Mouse (Mus musculus) ES-E14 (cell line): Measurements from ENCODE around the gene Ltc4s. TPM values are rescaled to one million over a fixed set of nuclear protein-coding genes. Genes with fewer than 3 reads are reported as not detected.
A peak's percentile ranks its signal among the peaks of the same experiment; 100 is the strongest.

Experiments
- DNase-seq: peaks from one replicate; pipeline ENCODE4 v3.0.0-alpha.2; 2013; ENCODE audit warnings: low read depth, low spot score
- H3K27ac ChIP-seq: 2 replicates; pipeline ENCODE4 v1.5.1; 2012; ENCODE audit warnings: low read depth, mild to moderate bottlenecking, low read length, moderate library complexity, mixed read lengths; ENCODE audit not compliant: poor library complexity, insufficient read depth, severe bottlenecking
- H3K36me3 ChIP-seq: 2 replicates; pipeline ENCODE4 v1.6.1; 2012; ENCODE audit warnings: mild to moderate bottlenecking, low read length, moderate library complexity, mixed read lengths; ENCODE audit not compliant: control insufficient read depth, poor library complexity, insufficient read depth, severe bottlenecking
- H3K4me1 ChIP-seq, 2 experiments: fragments of 150-350 bp in 1 of 2; sonication (generic) in 1 of 2; 2 replicates each; pipeline ENCODE4 v1.6.1; 2012; ENCODE audit warnings: low read length in 2 of 2, mild to moderate bottlenecking in 1 of 2, mixed read lengths in 1 of 2; ENCODE audit not compliant: control insufficient read depth in 2 of 2, insufficient read depth in 2 of 2, poor library complexity in 1 of 2
- H3K4me3 ChIP-seq, 2 experiments: fragments of 150-350 bp in 1 of 2; sonication (generic) in 1 of 2; 2 replicates each; pipeline ENCODE4 v1.5.1; 2012; ENCODE audit warnings: low read length in 2 of 2, low read depth in 1 of 2, mild to moderate bottlenecking in 1 of 2, mixed read lengths in 1 of 2; ENCODE audit not compliant: insufficient read depth in 1 of 2, poor library complexity in 1 of 2, severe bottlenecking in 1 of 2
- H3K9ac ChIP-seq: 2 replicates; pipeline ENCODE4 v1.6.1; 2012; ENCODE audit warnings: low read depth, mild to moderate bottlenecking, low read length, mixed read lengths; ENCODE audit not compliant: poor library complexity, insufficient read depth, severe bottlenecking
- H3K9me3 ChIP-seq: fragments of 150-350 bp; sonication (generic); 2 replicates; pipeline ENCODE4 v1.6.1; 2012; ENCODE audit warnings: low read depth, mild to moderate bottlenecking, low read length; ENCODE audit not compliant: control insufficient read depth, insufficient read depth
- CHD2 ChIP-seq: IDR thresholded peaks from 2 replicates; pipeline ENCODE4 v1.6.1; 2014; ENCODE audit warnings: mild to moderate bottlenecking, low read depth, low read length, inconsistent platforms
- HCFC1 ChIP-seq: IDR thresholded peaks from 2 replicates; pipeline ENCODE4 v1.6.1; 2012; ENCODE audit warnings: low read length, inconsistent platforms, borderline replicate concordance; ENCODE audit not compliant: insufficient read depth
- MAFK ChIP-seq: IDR thresholded peaks from 2 replicates; pipeline ENCODE4 v1.6.1; 2014; ENCODE audit warnings: mild to moderate bottlenecking, low read depth, low read length, inconsistent platforms; ENCODE audit not compliant: insufficient read depth
- ZC3H11A ChIP-seq: IDR thresholded peaks from 2 replicates; pipeline ENCODE4 v1.6.1; 2012; ENCODE audit warnings: low read depth, mild to moderate bottlenecking, inconsistent platforms, low read length, borderline replicate concordance
- ZNF384 ChIP-seq: IDR thresholded peaks from 2 replicates; pipeline ENCODE4 v1.6.1; 2012; ENCODE audit warnings: low read depth, low read length, inconsistent platforms
- in situ Hi-C, 2 experiments: fragments of 600-800 bp; cut with MboI; formaldehyde crosslinking; loops; one replicate each; pipeline ENCODE4 v1.15.1; 2025; ENCODE audit warnings: low sequenced_read_pairs in 2 of 2, inconsistent platforms in 1 of 2; ENCODE audit not compliant: unreplicated experiment in 2 of 2
- total RNA-seq: library from RNA; depleted of rRNA; stranded (reverse); fragments of 300-350 nt; gene quantifications from 2 replicates; pipeline ENCODE4 v1.2.3, GENCODE M21; 2012

Gene Ltc4s
- total RNA-seq, 1 experiment, result 1.9 TPM

GRCm38 (mm10) chr11:50252684-50253265, 14.4 kb upstream of the Ltc4s start:
- H3K4me3 ChIP-seq, result peak overlapping the region; percentile 14 to 32; a peak in 3 of 4 replicates
- peak overlapping the region; percentile 91 for H3K27ac ChIP-seq
- peaks cover 1% of the 10 kb centered on the region for H3K36me3 ChIP-seq
- H3K4me1 ChIP-seq, result peaks cover 4 to 23% of the 10 kb centered on the region in 2 experiments; a peak in 3 of 4 replicates
- no peaks in the 10 kb centered on the region for H3K9me3 ChIP-seq
- in situ Hi-C loops, result no loop called here
- TF ChIP-seq ZC3H11A (no peak), MAFK (no peak), HCFC1 (no peak)
- no peak for DNase-seq
- peak overlapping the region; percentile 74 for H3K9ac ChIP-seq

- Histone ChIP-seq H3K4me3 (peak overlapping the region; percentile 14 to 32; a peak in 3 of 4 replicates), H3K4me1 (peaks cover 4 to 23% of the 10 kb centered on the region in 2 experiments; a peak in 3 of 4 replicates), H3K36me3 (no peaks in the 10 kb centered on the region; the same call in 1 of the 2 replicates), H3K9me3 (no peaks in the 10 kb centered on the region), H3K9ac (peak overlapping the region; percentile 74), H3K27ac (peak overlapping the region; percentile 91)
- in situ Hi-C loops, result no loop called here
- TF ChIP-seq ZNF384 (no peak), HCFC1 (no peak), ZC3H11A (no peak), MAFK (no peak), CHD2 (no peak)
- DNase-seq, result peak; percentile 49
Observed at GRCm38 (mm10) chr11:50252166-50252565, 13.8 kb upstream of the Ltc4s start.

- peaks cover 4 to 21% of the 10 kb centered on the region in 2 experiments; a peak in 3 of 4 replicates for H3K4me1 ChIP-seq
- DNase-seq, result no peak
- no peaks in the 10 kb centered on the region for H3K36me3 ChIP-seq
- no peak overlapping the region; a peak in 1 of 4 replicates for H3K4me3 ChIP-seq
- in situ Hi-C loops, result no loop called here
- H3K9me3 ChIP-seq, result no peaks in the 10 kb centered on the region
- TF ChIP-seq MAFK (no peak), CHD2 (no peak), ZC3H11A (no peak), HCFC1 (no peak), ZNF384 (no peak)
- no peak overlapping the region; the same call in 1 of the 2 replicates for H3K9ac ChIP-seq
- peak overlapping the region; percentile 44; the same call in 1 of the 2 replicates for H3K27ac ChIP-seq
Observed at GRCm38 (mm10) chr11:50248473-50249171, 10.2 kb upstream of the Ltc4s start.

- no peak overlapping the region for H3K4me3 ChIP-seq
- no peak overlapping the region for H3K9ac ChIP-seq
- DNase-seq, result no peak
- in situ Hi-C loops, result no loop called here
- no peaks in the 10 kb centered on the region for H3K9me3 ChIP-seq
- H3K27ac ChIP-seq, result no peak overlapping the region
- no peak for TF ChIP-seq MAFK
- no peak for TF ChIP-seq ZC3H11A
- TF ChIP-seq CHD2, result no peak
- no peak for TF ChIP-seq ZNF384
- no peaks in the 10 kb centered on the region for H3K36me3 ChIP-seq
- peaks cover 0 to 5% of the 10 kb centered on the region in 2 experiments; a peak in 2 of 4 replicates for H3K4me1 ChIP-seq
Observed at GRCm38 (mm10) chr11:50245269-50245668, 6.9 kb upstream of the Ltc4s start.
